Mouse (Mus musculus) lung, postnatal 0 days (tissue): ENCODE measurements around the gene Sva. TPM values are rescaled to one million over a fixed set of nuclear protein-coding genes. Genes with fewer than 3 reads are reported as not detected.

Experiments
- ATAC-seq: fragments of 200-750 bp; cut with Nextera tagmentation; 2 replicates; pipeline ENCODE4 v1.8.0; 2017; ENCODE audit warnings: moderate library complexity
- DNase-seq: peaks from one replicate; pipeline ENCODE4 v3.0.0-alpha.2; 2016; ENCODE audit warnings: low spot score
- H3K27ac ChIP-seq: fragments of 300-500 bp; sonication (generic); 2 replicates; pipeline ENCODE4 v1.5.1; 2014; ENCODE audit warnings: antibody characterized with exemption, mild to moderate bottlenecking, low read length, mixed read lengths
- H3K27me3 ChIP-seq: fragments of 300-500 bp; sonication (generic); replicated peaks from 2 replicates; pipeline ENCODE4 v1.6.1; 2014; ENCODE audit warnings: low read length, mixed read lengths; ENCODE audit not compliant: insufficient read depth
- H3K36me3 ChIP-seq: fragments of 300-500 bp; sonication (generic); 2 replicates; pipeline ENCODE4 v1.6.1; 2014; ENCODE audit warnings: low read length, mixed read lengths; ENCODE audit not compliant: insufficient read depth
- H3K4me1 ChIP-seq: fragments of 300-500 bp; sonication (generic); 2 replicates; pipeline ENCODE4 v1.6.1; 2014; ENCODE audit warnings: antibody characterized with exemption, low read depth, low read length, mixed read lengths; ENCODE audit not compliant: insufficient read depth
- H3K4me2 ChIP-seq: fragments of 300-500 bp; sonication (generic); replicated peaks from 2 replicates; pipeline ENCODE4 v1.6.1; 2014; ENCODE audit warnings: low read depth, mild to moderate bottlenecking, low read length, moderate library complexity, mixed read lengths
- H3K4me3 ChIP-seq: fragments of 300-500 bp; sonication (generic); 2 replicates; pipeline ENCODE4 v1.5.1; 2014; ENCODE audit warnings: low read depth, low read length
- H3K9ac ChIP-seq: fragments of 300-500 bp; sonication (generic); replicated peaks from 2 replicates; pipeline ENCODE4 v1.6.1; 2014; ENCODE audit warnings: low read depth, mild to moderate bottlenecking
- H3K9me3 ChIP-seq: fragments of 300-500 bp; sonication (generic); 2 replicates; pipeline ENCODE4 v1.6.1; 2016; ENCODE audit warnings: low read length, mixed read lengths
- CTCF ChIP-seq: IDR thresholded peaks from 2 replicates; pipeline ENCODE4 v1.5.1; 2016; ENCODE audit warnings: antibody characterized with exemption, mild to moderate bottlenecking
- EP300 ChIP-seq: IDR thresholded peaks from 2 replicates; pipeline ENCODE4 v1.6.1; 2016; ENCODE audit warnings: antibody characterized with exemption, mild to moderate bottlenecking, control low read depth
- polyA plus RNA-seq: library from polyadenylated mRNA; unstranded; fragments of >200 nt; fragmentation: Nextera tagmentation; extraction: Ambion mirVana; gene quantifications from 2 replicates; pipeline ENCODE4 v1.2.1, GENCODE M21; 2015

Gene Sva
- not detected in 2 replicates for polyA plus RNA-seq

DNA sequence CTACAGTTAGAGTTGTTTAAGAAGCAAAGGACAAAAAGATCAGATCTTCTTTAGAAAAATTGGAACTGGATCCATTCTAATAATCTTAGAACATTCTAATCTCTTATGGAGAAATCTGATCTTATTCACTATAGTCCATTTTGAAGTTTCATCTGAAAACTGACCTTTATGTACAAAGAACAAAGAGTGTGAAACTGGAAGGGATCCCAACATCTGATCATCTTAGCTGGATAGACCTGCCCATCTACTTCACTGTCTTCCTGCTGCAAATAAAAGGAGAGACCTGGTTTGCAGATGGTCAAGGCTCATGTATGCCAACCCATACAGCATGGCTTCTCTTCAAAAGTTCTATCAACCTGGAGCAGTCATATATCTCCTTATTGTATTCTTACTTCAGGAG is at the start of gene Sva:
Sva (plus strand) TSS at position 301 of the 400 bp plus-strand sequence.
- Histone ChIP-seq H3K27ac (no peak within 1 kb of the TSS), H3K27me3 (no peaks in the 10 kb centered on the region), H3K4me3 (no peak within 1 kb of the TSS), H3K9ac (no peak within 1 kb of the TSS), H3K4me1 (no peaks in the 10 kb centered on the region), H3K4me2 (no peak within 1 kb of the TSS), H3K9me3 (no peaks in the 10 kb centered on the region), H3K36me3 (no peaks in the 10 kb centered on the region)
- DNase-seq (no peak), ATAC-seq (no peak)
- TF ChIP-seq EP300: no peak
- TF ChIP-seq CTCF: no peak

Other genes with a start within 250 kb of the Sva start
- gene Pip, start 190.9 kb upstream of the Sva start, polyA plus RNA-seq: not detected in 2 replicates
- not detected in 2 replicates for gene Sval2, start 185.4 kb upstream of the Sva start, polyA plus RNA-seq
- gene Sval1, start 86.8 kb upstream of the Sva start, polyA plus RNA-seq: not detected in 2 replicates
- not detected in 2 replicates for gene Sval3, start 70.3 kb upstream of the Sva start, polyA plus RNA-seq
- gene Tas2r139, start 102.5 kb downstream of the Sva start, polyA plus RNA-seq: not detected in 2 replicates
- gene Tas2r144, start 176.9 kb downstream of the Sva start, polyA plus RNA-seq: not detected in 2 replicates
- gene Gstk1, start 207.5 kb downstream of the Sva start, polyA plus RNA-seq: 94.8 and 105 TPM in 2 replicates
- gene Tmem139, start 223.6 kb downstream of the Sva start, polyA plus RNA-seq: 22.9 and 26.5 TPM in 2 replicates
- 29.0 and 33.1 TPM in 2 replicates for gene Casp2, start 226.6 kb downstream of the Sva start, polyA plus RNA-seq
- gene Clcn1, start 248.3 kb downstream of the Sva start, polyA plus RNA-seq: 0.05 TPM in 1 of 2 replicates, not detected in the other